Mouse (Mus musculus) heart, postnatal 4 days (tissue): ENCODE data around the gene Rnf34. TPM values are rescaled to one million over a fixed set of nuclear protein-coding genes. Genes with fewer than 3 reads are reported as not detected.

ENCODE experiments used
- DNase-seq: peaks from one replicate; pipeline ENCODE4 v3.0.0; 2021
- total RNA-seq, 2 experiments: library from RNA; stranded (reverse); gene quantifications; 2 replicates each; pipeline ENCODE4 v1.2.3; 2021

Rnf34 gene
- total RNA-seq: 10 to 100 TPM; 32.6 to 34.0 TPM

DNA sequence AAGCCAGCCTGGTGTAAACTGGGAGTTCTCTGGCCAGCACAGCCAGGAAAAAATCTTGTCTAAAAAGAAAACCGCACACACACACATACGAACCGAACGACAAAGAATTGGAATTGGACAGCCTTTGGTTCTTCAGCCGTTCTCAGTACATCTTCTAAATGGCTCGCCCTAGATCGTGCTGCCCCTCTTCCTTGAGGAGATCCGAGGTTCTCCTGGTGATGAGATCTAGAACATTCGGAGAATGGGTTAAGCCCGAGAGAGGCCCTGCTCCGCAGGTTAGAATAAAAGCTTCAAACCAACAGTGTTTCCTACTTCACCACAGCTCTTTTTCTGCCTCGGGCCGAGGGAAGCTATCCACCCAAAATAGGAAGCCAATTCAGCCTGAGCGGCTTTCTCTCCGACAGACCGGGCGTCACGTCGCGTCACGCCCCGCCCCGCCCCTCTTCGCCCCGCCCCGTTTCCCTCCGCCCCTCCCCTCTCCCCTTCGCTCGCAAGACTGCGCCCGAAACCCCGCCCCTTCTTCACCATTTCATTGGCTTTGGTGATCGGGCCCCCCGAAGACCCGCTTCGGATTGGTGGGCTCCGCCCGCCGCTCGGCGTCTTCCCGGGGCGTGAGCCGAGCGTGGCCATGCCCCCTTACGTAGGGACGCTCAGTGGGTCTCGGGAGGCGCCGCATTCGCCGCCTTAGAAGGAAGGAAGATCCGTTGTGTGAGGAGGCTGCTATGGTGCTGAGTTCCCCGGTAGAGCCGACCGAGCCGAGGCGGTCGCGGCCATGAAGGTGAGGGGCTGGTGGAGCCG is at the start of gene Rnf34:
Rnf34 (plus strand) TSS at position 528 of the 798 bp plus-strand sequence.
- peak; percentile 97 for DNase-seq

- DNase-seq: peak; percentile 40
Observed at GRCm38 (mm10) chr5:122800345-122801010, 49.4 kb upstream of the Rnf34 start.

GRCm38 (mm10) chr5:122801684-122802083 is 48.2 kb upstream of the Rnf34 start:
- no peak for DNase-seq

- DNase-seq: no peak
Observed at GRCm38 (mm10) chr5:122802706-122803105, 47.1 kb upstream of the Rnf34 start.

DNA sequence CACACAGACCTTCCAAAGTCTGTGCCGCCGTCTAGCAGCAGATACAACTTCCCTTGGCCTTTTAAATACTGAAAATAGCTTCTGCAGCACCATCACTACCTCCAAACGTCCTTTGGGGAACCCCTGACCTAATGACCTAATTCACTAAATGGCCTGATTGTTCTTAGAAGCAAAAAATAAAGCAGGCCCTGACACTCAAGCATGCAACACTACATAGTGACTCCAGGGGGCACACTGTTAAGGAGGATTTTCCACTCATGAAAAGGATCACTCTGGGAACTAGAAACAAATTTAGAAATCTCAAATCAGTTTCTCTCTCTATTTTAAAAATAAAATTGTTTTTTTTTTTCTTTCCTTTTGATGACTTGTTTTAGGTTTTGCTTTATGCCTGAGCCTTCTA is 44.3 kb upstream of the Rnf34 start:
- DNase-seq: no peak

- peak; percentile 74 for DNase-seq
Observed at GRCm38 (mm10) chr5:122811364-122812079, 38.3 kb upstream of the Rnf34 start.

GRCm38 (mm10) chr5:122812699-122813098 is 37.1 kb upstream of the Rnf34 start:
- DNase-seq: no peak

DNA sequence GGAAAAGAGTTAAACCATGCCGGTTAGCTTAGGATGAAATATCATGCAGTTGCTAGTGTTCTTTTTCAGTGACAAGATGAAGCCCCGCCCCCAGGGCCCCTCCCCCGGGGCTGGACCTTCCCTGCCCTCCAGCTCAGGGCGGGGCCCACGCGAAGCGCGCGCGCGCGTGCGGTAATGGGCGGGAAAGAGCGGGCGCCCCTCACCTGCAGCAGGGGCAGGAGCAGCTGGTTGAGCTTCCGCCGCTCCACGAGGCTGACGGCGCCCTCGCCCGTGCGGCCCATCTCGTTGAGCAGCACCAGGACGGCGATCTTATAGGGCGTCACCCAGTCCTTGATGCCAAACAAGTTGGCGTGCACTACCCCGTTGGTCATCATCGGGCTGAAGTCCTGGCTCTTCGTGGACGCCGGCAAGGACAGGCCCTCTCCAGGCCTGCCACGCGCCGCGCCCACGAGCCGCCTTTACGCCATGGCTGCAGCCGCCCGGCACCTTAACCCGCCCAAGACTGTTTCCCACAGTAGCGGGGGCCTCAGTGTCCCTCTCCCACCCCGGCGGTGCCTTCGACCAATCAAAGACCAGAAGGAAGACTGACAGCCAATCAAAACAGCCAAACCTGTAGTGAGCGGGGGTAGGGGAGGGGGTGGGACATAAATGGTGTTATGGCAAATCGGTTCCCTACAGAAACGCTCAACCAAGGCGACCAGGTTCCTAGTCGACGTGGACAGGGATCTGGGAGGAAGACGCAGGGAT is 28.9 kb upstream of the Rnf34 start, which contains the start of gene Anapc5:
Anapc5 (minus strand) TSS at position 563 of the 747 bp plus-strand sequence.
- DNase-seq: peak; percentile 94

DNA sequence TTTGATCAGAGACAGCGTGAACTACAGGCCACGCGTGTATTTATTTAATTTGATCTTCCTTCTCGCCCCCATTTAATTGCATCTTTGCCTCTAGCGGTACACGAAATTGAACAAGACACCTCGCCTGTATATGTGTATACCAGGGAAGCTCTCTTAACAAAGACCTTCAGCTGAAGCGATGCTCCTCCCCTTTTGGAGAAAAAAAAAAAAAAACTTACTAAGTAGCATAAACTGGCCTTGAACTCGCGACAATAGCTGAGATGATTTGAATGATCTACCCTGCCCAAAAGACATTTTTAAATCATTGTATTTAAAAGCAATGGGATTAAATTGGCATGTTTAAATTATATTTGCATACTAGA is 28.3 kb upstream of the Rnf34 start:
- DNase-seq: no peak

GRCm38 (mm10) chr5:122822441-122822840 is 27.4 kb upstream of the Rnf34 start:
- no peak for DNase-seq

- DNase-seq: no peak
Observed at GRCm38 (mm10) chr5:122823976-122824375, 25.9 kb upstream of the Rnf34 start.

DNA sequence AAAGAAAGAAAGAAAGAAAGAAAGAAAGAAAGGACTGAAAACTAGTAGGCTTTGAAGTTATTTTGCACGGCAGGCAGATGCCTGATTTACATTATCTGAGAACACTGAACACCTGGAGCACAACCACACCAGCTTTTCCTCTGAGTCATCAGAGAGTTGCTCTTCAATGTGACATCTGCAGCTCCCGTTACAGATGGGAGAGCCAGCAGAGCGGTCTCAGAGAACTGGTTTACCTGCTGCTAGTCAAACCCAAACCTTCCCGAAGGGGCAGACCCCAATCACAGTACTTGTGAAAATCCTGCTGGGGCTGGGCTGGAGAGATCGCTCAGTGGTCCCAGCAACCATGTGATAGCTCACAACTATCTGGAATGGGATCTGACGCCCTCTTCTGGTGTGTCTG is 25.4 kb upstream of the Rnf34 start:
- no peak for DNase-seq

- DNase-seq: no peak
Observed at GRCm38 (mm10) chr5:122825099-122825498, 24.7 kb upstream of the Rnf34 start.

GRCm38 (mm10) chr5:122832536-122832935 is 17.3 kb upstream of the Rnf34 start:
- no peak for DNase-seq

DNA sequence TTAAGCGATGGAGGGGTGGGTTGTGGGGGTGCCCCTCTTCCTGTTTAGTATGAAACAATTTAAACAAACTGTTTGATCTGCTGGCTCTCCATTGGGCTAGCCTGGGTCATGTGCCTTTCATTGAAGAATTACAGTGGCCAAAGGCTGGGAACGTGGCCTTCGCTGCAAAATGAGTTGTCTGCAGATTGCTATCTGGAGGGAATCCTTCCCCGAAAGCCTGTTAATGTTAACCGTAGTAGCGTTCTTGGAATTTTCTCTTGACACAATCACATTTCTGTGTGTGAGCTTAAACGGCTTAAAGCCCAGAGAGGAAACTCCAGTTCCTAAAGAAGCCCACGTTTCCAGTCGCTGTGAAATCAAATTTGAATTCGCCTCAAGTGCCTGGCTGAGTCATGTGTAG is 16.9 kb upstream of the Rnf34 start:
- no peak for DNase-seq

DNA sequence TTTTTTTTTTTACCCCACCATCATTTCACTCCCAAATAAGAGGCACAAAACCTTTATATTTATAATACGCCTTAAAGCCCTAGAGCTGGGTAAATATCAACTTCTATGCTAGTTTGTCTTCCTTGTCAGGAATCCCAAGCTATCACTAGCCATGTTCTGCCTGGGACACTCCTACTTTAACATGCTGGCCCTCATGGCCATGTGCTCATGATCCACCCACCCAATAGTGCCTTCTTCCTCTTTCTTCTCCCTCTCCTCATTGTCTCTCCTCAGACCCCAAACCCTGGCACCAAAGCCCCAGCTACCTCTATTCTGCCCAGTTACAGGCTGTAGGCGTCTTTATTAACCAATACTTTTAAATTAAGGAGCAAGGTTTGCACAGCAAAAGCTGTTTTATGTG is 8.7 kb upstream of the Rnf34 start:
- no peak for DNase-seq

- DNase-seq: no peak
Observed at GRCm38 (mm10) chr5:122843799-122844198, 6.0 kb upstream of the Rnf34 start.

GRCm38 (mm10) chr5:122850319-122851002 is 613 bp downstream of the Rnf34 start:
- peak; percentile 78 for DNase-seq

- DNase-seq: no peak
Observed at GRCm38 (mm10) chr5:122852611-122853010, 2.8 kb downstream of the Rnf34 start.

DNA sequence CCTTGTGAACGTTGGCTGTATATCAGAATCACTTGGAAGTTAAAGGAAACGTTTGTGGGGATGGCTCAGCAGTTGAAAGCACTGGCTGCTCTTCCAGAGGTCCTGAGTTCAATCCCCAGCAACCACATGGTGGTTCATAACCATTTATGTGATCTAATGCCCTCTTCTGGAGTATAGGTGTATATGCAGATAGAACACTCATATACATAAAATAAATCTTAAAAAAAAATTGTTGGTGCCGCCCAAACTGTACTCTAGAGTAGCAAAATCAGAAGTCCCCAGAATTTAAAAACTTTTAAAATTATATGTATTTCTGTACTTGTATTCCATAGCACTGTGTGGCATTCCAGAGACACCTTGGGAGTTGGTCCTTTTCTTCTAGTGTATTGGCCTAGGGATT is 6.0 kb downstream of the Rnf34 start:
- DNase-seq: no peak

DNA sequence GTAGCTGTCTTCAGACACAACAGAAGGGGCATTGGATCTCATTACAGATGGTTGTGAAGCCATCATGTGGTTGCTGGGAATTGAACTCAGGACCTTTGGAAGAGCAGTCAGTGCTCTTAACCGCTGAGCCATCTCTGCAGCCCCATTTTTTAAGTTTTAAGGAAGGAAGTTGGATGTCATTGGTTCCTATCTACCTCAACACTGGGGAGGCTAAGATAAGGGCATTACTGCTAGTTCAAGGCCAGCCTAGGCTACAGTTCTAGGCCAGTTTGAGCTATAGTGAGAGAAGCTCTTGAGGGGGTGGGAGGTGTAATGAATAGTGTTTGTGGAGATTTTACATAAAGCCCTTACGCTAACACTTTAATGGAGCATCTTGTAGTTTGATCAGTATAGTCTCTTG is 13.2 kb downstream of the Rnf34 start:
- DNase-seq: no peak

GRCm38 (mm10) chr5:122872626-122873025 is 22.8 kb downstream of the Rnf34 start:
- no peak for DNase-seq
